Mouse (Mus musculus): ENCODE measurements around the gene Fam189b.

Fam189b gene

GRCm38 (mm10) chr3:89165268-89165870 is 17.6 kb upstream of the Fam189b start:
- no peak for DNase-seq (ENCODE audit: low read depth, low spot score)

- DNase-seq (ENCODE audit: low read depth, low spot score): no peak
Observed at GRCm38 (mm10) chr3:89166945-89167344, 16.0 kb upstream of the Fam189b start.

- DNase-seq (ENCODE audit: low read depth, low spot score): no peak
Observed at GRCm38 (mm10) chr3:89174844-89175243, 8.1 kb upstream of the Fam189b start.

GRCm38 (mm10) chr3:89175544-89175943 is 7.4 kb upstream of the Fam189b start:
- no peak for DNase-seq (ENCODE audit: low read depth, low spot score)

- DNase-seq (ENCODE audit: low read depth, low spot score): no peak
Observed at GRCm38 (mm10) chr3:89176421-89176820, 6.5 kb upstream of the Fam189b start.

DNA sequence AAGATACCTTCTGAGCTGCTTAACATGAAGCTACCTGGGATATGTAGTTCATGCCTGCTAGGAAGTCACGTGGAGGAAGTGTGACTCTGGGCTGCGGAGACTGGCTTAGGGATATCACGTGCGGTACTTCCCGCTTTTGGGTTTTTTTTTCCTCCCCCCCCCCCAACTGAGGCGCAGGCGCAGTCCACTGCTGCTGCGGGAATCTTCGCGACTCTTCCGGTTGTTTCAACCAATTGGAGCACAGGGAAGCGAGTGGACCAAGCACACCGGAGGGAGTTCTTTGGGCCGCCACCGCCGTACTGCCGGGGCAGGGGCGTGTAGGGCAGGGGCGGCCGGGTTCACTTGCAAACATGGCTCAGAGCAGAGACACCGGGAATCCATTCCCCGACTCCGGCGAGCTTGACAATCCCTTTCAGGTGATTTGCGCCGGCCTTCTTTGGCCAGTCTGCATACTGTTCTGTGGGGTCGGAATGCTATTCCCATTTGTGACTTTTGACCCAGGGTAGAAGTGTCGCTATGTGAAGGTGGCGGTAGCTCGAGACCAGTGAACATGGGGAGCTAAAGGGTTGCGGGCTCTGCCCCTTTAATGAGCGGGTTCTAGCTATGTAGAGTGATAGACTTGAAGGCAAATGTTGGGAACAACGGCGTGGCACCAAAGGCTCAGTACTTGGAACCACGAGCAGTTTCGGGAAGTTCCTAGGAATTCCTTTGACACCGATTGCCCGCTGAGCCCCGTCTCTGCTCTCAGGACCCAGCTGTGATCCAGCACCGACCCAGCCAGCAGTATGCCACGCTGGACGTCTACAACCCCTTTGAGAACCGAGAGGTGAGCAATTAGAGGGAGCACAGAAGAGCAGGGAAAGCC is 5.5 kb upstream of the Fam189b start, which contains the start of gene Scamp3:
Scamp3 (plus strand) TSS at position 232 of the 865 bp plus-strand sequence.
- peak; percentile 97 for DNase-seq (ENCODE audit: low read depth, low spot score)

DNA sequence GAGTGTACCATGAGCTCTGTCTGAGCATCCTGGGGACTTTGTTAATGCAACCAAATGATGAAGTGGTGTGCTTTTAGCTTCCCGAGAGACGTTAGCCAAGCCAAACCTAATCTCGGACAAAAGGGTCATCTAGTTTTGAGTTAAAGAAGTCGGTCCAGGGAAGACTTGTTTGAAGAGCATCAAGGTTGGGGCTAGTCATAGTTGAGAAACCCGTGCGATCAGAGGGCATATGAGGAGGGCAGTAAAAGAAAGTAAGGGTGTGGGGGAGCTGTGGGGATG is 4.9 kb upstream of the Fam189b start:
- peak; percentile 49 for DNase-seq (ENCODE audit: low read depth, low spot score)

- no peak for DNase-seq (ENCODE audit: low read depth, low spot score)
Observed at GRCm38 (mm10) chr3:89179056-89179455, 3.9 kb upstream of the Fam189b start.

DNA sequence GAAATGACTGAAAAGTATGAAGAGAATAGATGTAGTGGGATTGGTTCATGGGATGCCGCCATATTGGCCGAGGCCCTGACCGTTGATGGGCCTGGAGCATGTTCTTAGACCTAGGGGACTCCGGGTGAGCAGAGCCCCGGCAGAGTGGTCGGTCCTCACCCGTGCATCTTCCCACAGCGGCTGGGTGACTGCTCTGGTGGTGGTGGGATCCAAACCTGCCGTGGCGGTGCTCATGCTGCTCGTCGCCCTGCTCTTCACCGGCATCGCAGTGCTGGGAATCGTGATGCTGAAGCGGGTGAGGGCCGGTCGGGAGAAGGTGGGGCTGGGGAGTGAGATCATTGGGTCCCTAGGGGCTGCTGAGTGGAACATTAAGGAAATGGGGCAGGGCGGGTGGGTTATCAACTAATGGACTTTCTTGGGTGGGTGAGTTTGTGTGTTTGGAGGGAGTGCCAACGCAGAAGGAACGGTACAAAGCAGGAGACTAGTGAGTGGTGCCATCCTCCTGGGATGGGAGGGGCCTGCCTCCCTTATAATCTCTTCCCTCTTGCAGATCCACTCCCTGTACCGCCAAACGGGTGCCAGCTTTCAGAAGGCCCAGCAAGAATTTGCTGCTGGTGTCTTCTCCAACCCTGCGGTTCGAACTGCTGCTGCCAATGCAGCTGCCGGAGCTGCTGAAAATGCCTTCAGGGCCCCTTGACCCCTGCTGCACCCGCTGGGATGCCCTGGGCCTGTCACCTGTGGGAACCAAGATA is 1.0 kb upstream of the Fam189b start:
- no peak for DNase-seq (ENCODE audit: low read depth, low spot score)

GRCm38 (mm10) chr3:89182531-89183057 is 349 bp upstream of the Fam189b start:
- no peak for DNase-seq (ENCODE audit: low read depth, low spot score)

- DNase-seq (ENCODE audit: low read depth, low spot score): no peak
Observed at GRCm38 (mm10) chr3:89183959-89184315, 994 bp downstream of the Fam189b start.

DNA sequence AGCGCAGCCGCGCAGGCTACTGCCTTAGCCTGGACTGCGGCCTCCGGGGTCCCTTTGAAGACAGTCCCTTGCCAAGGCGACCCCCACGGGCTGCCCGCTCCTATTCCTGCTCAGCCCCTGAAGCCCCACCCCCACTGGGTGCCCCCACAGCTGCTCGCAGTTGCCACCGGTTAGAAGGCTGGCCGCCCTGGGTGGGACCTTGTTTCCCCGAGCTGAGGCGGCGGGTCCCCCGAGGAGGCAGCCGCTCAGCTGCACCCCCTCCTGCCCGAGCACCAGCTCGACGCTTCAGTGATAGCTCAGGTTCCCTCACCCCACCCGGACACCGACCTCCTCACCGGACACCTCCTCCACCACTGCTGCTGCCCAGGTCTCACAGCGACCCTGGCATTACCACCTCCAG is 4.3 kb downstream of the Fam189b start:
- no peak for DNase-seq (ENCODE audit: low read depth, low spot score)

DNA sequence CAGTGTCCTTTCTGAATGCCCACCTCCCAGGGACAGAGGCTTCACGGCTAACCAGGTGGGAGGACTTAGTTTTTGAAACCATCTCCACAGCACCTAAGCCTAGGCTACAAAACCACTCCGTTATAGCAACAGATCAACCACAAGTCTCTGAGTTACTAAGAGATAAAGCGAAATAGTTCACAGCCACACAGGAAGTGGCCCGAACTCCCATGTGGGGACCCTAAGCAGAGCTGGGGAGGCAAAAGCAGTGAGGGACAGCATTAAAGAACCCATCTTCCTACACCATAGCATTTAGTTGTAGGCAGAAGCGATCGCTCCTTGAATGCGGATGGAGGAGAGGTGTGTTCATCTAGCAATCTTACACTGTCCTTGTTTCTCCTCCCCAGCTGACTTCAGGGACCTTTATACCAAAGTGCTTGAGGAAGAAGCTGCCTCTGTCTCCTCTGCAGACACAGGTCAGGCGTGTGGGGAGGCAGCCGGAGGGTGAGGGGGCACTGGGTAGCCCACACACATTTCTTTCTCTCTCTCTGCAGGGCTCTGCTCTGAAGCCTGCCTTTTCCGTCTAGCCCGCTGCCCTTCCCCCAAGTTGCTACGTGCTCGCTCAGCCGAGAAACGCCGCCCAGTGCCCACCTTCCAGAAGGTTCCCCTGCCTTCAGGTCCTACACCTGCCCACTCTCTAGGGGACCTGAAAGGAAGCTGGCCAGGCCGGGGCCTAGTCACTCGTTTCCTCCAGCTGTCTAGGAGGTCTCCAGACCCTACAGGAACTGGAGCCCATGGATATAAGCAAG is 4.9 kb downstream of the Fam189b start:
- DNase-seq (ENCODE audit: low read depth, low spot score): no peak

DNA sequence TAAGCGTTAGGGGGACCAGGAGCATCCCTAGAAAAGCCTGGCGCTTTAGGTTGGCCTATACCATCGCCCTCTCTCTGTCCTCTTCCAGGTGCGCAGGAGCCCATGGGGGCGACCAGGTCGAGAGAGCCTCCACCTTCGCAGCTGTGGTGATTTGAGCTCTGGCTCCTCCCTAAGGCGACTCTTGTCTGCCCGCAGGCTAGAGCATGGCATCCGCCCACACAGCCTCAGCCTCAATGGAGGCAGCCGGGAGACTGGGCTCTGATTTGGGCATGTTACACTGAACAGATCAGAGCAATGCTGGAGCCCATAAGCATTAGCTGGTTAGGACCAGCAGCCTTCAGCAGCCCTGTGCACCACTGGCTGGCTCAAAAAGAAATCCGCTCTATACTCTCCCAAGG is 5.5 kb downstream of the Fam189b start:
- DNase-seq (ENCODE audit: low read depth, low spot score): no peak

DNA sequence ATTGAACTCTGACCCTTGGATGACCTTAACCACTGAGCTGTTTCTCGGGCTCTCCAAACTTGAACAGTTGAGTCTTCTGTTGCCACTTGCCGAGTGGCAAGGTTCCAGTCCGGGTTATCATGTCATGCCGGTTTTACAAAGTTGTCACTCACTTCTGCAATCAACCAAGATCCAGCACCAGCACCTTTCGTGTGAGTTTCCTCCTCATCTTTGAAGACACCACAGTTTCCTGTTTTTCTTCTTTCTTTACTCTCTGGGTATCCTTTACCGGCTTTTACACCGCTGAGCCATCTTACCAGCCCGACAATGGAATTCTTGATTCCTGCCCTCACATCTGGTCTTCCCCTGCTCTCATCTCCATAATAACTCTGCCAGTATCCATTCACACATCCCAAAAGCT is 7.5 kb downstream of the Fam189b start:
- DNase-seq (ENCODE audit: low read depth, low spot score): no peak

GRCm38 (mm10) chr3:89193351-89193750 is 10.4 kb downstream of the Fam189b start:
- DNase-seq (ENCODE audit: low read depth, low spot score): peak; percentile 44

GRCm38 (mm10) chr3:89193853-89194252 is 10.9 kb downstream of the Fam189b start:
- peak; percentile 57 for DNase-seq (ENCODE audit: low read depth, low spot score)

- peak; percentile 96 for DNase-seq (ENCODE audit: low read depth, low spot score)
Observed at GRCm38 (mm10) chr3:89195979-89196877, 13.3 kb downstream of the Fam189b start.

GRCm38 (mm10) chr3:89199839-89200238 is 16.9 kb downstream of the Fam189b start:
- DNase-seq (ENCODE audit: low read depth, low spot score): peak; percentile 24
